Mouse (Mus musculus) forebrain, embryonic 12.5 days (tissue): ENCODE data around the gene Ambp. TPM values are rescaled to one million over a fixed set of nuclear protein-coding genes. Genes with fewer than 3 reads are reported as not detected.
A peak's percentile ranks its signal among the peaks of the same experiment; 100 is the strongest.

Experiments used
- ATAC-seq: fragments of 200-750 bp; cut with Nextera tagmentation; 2 replicates; pipeline ENCODE4 v1.8.0; 2017; ENCODE audit warnings: moderate TSS enrichment; ENCODE audit not compliant: low FRiP score
- H3K27ac ChIP-seq: fragments of 300-500 bp; sonication (generic); 2 replicates; pipeline ENCODE4 v1.5.1; 2016; ENCODE audit warnings: mild to moderate bottlenecking
- H3K27me3 ChIP-seq: fragments of 300-500 bp; sonication (generic); 2 replicates; pipeline ENCODE4 v1.6.1; 2016; ENCODE audit warnings: mild to moderate bottlenecking
- H3K36me3 ChIP-seq: fragments of 300-500 bp; sonication (generic); replicated peaks from 2 replicates; pipeline ENCODE4 v1.6.1; 2016; ENCODE audit warnings: mild to moderate bottlenecking
- H3K4me1 ChIP-seq: fragments of 300-500 bp; sonication (generic); 2 replicates; pipeline ENCODE4 v1.6.1; 2016
- H3K4me2 ChIP-seq: fragments of 300-500 bp; sonication (generic); 2 replicates; pipeline ENCODE4 v1.6.1; 2016; ENCODE audit warnings: mild to moderate bottlenecking, moderate library complexity
- H3K4me3 ChIP-seq: fragments of 300-500 bp; sonication (generic); replicated peaks from 2 replicates; pipeline ENCODE4 v1.5.1; 2016; ENCODE audit warnings: mild to moderate bottlenecking
- H3K9ac ChIP-seq: fragments of 300-500 bp; sonication (generic); 2 replicates; pipeline ENCODE4 v1.6.1; 2016; ENCODE audit warnings: mild to moderate bottlenecking
- H3K9me3 ChIP-seq: fragments of 300-500 bp; sonication (generic); 2 replicates; pipeline ENCODE4 v1.6.1; 2016
- WGBS: fragments of 180-500 bp; shearing (Covaris S2); methylation state at CpG from one replicate; pipeline ENCODE4 v1.1.7; 2016; 5-methylcytosine and 5-hydroxymethylcytosine counted together
- polyA plus RNA-seq: library from polyadenylated mRNA; unstranded; fragments of >200 nt; fragmentation: Nextera tagmentation; extraction: Ambion mirVana; gene quantifications from 2 replicates; pipeline ENCODE4 v1.2.1, GENCODE M21; 2016

The Ambp gene
- polyA plus RNA-seq, 1 experiment from 2014 or later, result not detected

GRCm38 (mm10) chr4:63158961-63159592, 4.5 kb upstream of the Ambp start:
- Histone ChIP-seq H3K4me3 (no peak overlapping the region), H3K27me3 (no peaks in the 10 kb centered on the region), H3K9ac (no peak overlapping the region), H3K4me2 (no peak overlapping the region), H3K9me3 (no peaks in the 10 kb centered on the region), H3K27ac (no peak overlapping the region), H3K36me3 (no peaks in the 10 kb centered on the region), H3K4me1 (no peaks in the 10 kb centered on the region)
- ATAC-seq, result peak; percentile 89
- 21% methylated on average over 5 of the region's 5 CpGs for WGBS

DNA sequence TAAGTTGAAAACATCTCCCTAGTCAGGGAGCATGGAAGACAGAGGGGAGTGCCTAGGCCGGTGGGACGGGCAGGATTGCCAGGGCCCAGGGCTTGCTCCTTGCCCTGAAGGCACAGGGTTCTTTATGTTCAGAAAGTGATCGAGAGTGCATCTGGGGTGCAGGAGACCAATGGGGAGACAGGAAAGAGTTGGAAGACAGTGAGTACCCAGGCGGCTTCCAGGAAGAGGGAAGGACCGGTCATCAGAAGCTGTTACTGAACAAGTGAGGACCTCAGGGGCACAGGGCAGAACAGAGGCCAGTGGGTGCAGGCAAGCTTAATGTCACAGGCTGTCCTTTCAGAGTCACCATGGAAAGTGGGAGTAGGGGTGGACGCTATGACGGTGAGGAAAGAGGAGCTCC, 3.6 kb upstream of the Ambp start:
- H3K36me3 ChIP-seq, result no peaks in the 10 kb centered on the region
- ATAC-seq, result no peak

DNA sequence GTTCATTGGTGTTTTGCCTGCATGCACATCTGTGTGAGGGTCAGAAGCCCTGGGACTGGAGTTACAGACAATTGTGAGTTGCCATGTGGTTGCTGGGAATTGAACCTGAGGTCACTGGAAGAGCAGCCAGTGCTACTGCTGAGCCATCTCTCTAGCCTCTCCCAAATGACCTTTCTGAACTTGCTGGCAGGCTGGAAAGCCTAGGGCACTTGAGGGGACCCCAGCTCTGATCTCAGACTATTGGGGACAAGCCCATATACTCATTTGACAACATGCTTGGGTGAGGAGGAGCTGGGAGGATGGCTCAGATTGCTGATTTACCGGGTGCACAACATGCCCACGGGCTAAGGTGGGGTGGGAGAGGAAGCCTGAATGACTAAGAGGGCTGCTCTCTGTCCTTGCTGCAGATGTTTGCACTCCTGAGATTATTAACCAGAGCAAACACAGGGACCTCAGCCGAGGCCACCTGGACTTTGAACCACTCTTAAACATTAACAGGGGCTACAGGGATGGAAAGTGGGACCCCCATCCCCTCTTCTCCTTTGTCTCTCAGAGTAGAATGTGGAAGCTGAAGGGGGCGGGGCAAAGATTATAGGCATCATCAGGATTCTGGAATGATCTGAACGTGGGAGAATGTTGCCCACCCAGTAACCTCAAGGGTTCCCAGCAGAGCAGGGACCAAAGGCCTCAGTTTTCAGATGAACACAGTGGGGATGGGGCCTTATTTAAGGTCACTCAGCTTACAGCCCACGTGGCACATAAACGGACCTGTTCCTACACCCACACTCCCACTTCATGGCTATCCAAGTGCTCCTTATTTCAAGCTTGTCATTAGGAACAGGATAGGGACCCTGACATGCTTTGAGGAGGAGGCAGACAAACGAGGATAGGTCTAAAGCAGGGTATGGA, 2.4 kb upstream of the Ambp start:
- H3K36me3 ChIP-seq, result no peaks in the 10 kb centered on the region
- no peak for ATAC-seq
- no peak overlapping the region for H3K4me2 ChIP-seq
- no peak overlapping the region for H3K27ac ChIP-seq
- no peaks in the 10 kb centered on the region for H3K4me1 ChIP-seq
- no peaks in the 10 kb centered on the region for H3K9me3 ChIP-seq
- 66% methylated on average over 8 of the region's 8 CpGs for WGBS
- no peak overlapping the region for H3K9ac ChIP-seq
- H3K27me3 ChIP-seq, result no peaks in the 10 kb centered on the region
- H3K4me3 ChIP-seq, result no peak overlapping the region

More for the DNA sequence above, 3.6 kb upstream of the Ambp start:
- 89% methylated on average over 7 of the region's 7 CpGs for WGBS
- Histone ChIP-seq H3K27me3 (no peaks in the 10 kb centered on the region), H3K9ac (no peak overlapping the region), H3K9me3 (no peaks in the 10 kb centered on the region), H3K4me1 (no peaks in the 10 kb centered on the region), H3K27ac (no peak overlapping the region), H3K4me3 (no peak overlapping the region), H3K4me2 (no peak overlapping the region)

GRCm38 (mm10) chr4:63155596-63155995, 997 bp upstream of the Ambp start:
- Histone ChIP-seq H3K27ac (no peak overlapping the region), H3K27me3 (no peaks in the 10 kb centered on the region), H3K9me3 (no peaks in the 10 kb centered on the region), H3K36me3 (no peaks in the 10 kb centered on the region), H3K4me2 (no peak overlapping the region), H3K4me1 (no peaks in the 10 kb centered on the region), H3K9ac (no peak overlapping the region), H3K4me3 (no peak overlapping the region)
- no peak for ATAC-seq
- WGBS, result 67% methylated on average over 2 of the region's 2 CpGs

- WGBS, result 58% methylated on average over 4 of the region's 4 CpGs
- no peak overlapping the region for H3K9ac ChIP-seq
- H3K27ac ChIP-seq, result no peak overlapping the region
- ATAC-seq, result no peak
- H3K36me3 ChIP-seq, result no peaks in the 10 kb centered on the region
- no peaks in the 10 kb centered on the region for H3K4me1 ChIP-seq
- no peaks in the 10 kb centered on the region for H3K9me3 ChIP-seq
- no peaks in the 10 kb centered on the region for H3K27me3 ChIP-seq
- no peak overlapping the region for H3K4me3 ChIP-seq
- H3K4me2 ChIP-seq, result no peak overlapping the region
Observed at GRCm38 (mm10) chr4:63154028-63154427, 571 bp downstream of the Ambp start.

GRCm38 (mm10) chr4:63151127-63151526, 3.5 kb downstream of the Ambp start:
- Histone ChIP-seq H3K9ac (no peak overlapping the region), H3K36me3 (no peaks in the 10 kb centered on the region), H3K27me3 (no peaks in the 10 kb centered on the region), H3K4me1 (no peaks in the 10 kb centered on the region), H3K4me3 (no peak overlapping the region), H3K4me2 (no peak overlapping the region), H3K9me3 (no peaks in the 10 kb centered on the region), H3K27ac (no peak overlapping the region)
- 95% methylated on average over 6 of the region's 6 CpGs for WGBS
- ATAC-seq, result no peak

- H3K27ac ChIP-seq, result no peak overlapping the region
- no peaks in the 10 kb centered on the region for H3K27me3 ChIP-seq
- no peaks in the 10 kb centered on the region for H3K36me3 ChIP-seq
- H3K4me1 ChIP-seq, result no peaks in the 10 kb centered on the region
- WGBS, result 93% methylated on average over 6 of the region's 6 CpGs
- ATAC-seq, result no peak
- no peak overlapping the region for H3K4me2 ChIP-seq
- H3K9me3 ChIP-seq, result no peaks in the 10 kb centered on the region
- no peak overlapping the region for H3K9ac ChIP-seq
- H3K4me3 ChIP-seq, result no peak overlapping the region
Observed at GRCm38 (mm10) chr4:63147268-63147667, 7.3 kb downstream of the Ambp start.

- H3K4me1 ChIP-seq, result no peaks in the 10 kb centered on the region
- no peak for ATAC-seq
- WGBS, result 92% methylated on average over 5 of the region's 5 CpGs
- H3K27ac ChIP-seq, result no peak overlapping the region
- no peaks in the 10 kb centered on the region for H3K9me3 ChIP-seq
- no peak overlapping the region for H3K4me3 ChIP-seq
- H3K4me2 ChIP-seq, result no peak overlapping the region
- H3K9ac ChIP-seq, result no peak overlapping the region
- H3K27me3 ChIP-seq, result no peaks in the 10 kb centered on the region
- H3K36me3 ChIP-seq, result peaks cover 44% of the 10 kb centered on the region
Observed at GRCm38 (mm10) chr4:63129891-63130624, 24.5 kb downstream of the Ambp start.

GRCm38 (mm10) chr4:63124861-63125466, 29.6 kb downstream of the Ambp start:
- H3K27ac ChIP-seq, result no peak overlapping the region
- H3K4me3 ChIP-seq, result no peak overlapping the region
- H3K9ac ChIP-seq, result no peak overlapping the region
- peaks cover 5% of the 10 kb centered on the region; the same call in 1 of the 2 replicates for H3K4me1 ChIP-seq
- H3K4me2 ChIP-seq, result no peak overlapping the region
- H3K9me3 ChIP-seq, result 0 out of 2 replicates have a peak, but pooled peaks cover 3% of the 10 kb centered on the region
- peaks cover 22% of the 10 kb centered on the region for H3K36me3 ChIP-seq
- WGBS, result 21% methylated on average over 8 of the region's 8 CpGs
- no peak for ATAC-seq
- H3K27me3 ChIP-seq, result no peaks in the 10 kb centered on the region

- peak; percentile 87 for ATAC-seq
- H3K27ac ChIP-seq, result no peak overlapping the region
- no peak overlapping the region for H3K4me2 ChIP-seq
- H3K9ac ChIP-seq, result no peak overlapping the region
- H3K4me1 ChIP-seq, result no peaks in the 10 kb centered on the region
- 0 out of 2 replicates have a peak, but pooled peaks cover 3% of the 10 kb centered on the region for H3K9me3 ChIP-seq
- H3K36me3 ChIP-seq, result peaks cover 39% of the 10 kb centered on the region
- 89% methylated on average over 5 of the region's 5 CpGs for WGBS
- H3K4me3 ChIP-seq, result no peak overlapping the region
- no peaks in the 10 kb centered on the region for H3K27me3 ChIP-seq
Observed at GRCm38 (mm10) chr4:63118639-63119437, 35.8 kb downstream of the Ambp start.

DNA sequence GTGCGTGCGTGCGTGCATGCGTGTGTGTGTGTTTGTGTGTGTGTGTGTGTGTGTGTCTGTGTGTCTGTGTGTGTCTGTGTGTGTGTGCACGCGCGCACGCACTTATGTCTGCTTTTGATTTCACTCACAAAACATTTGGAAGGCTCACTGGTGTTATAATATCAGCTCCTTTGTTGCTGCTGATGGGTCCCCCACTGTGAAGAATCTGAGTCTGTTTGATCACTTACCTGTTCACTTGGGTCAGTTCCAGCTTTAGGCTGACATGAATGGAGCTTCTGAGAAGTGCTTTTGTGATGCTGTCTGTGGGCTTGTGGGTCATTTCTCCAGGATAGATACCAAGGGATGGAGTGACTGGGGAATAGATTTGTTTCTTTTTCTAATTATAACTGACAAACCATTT, 48.9 kb downstream of the Ambp start:
- no peak for ATAC-seq
- no peaks in the 10 kb centered on the region for H3K9me3 ChIP-seq
- H3K4me2 ChIP-seq, result no peak overlapping the region
- H3K4me3 ChIP-seq, result no peak overlapping the region
- no peaks in the 10 kb centered on the region for H3K4me1 ChIP-seq
- H3K27ac ChIP-seq, result no peak overlapping the region
- H3K9ac ChIP-seq, result no peak overlapping the region
- 90% methylated on average over 8 of the region's 8 CpGs for WGBS
- H3K27me3 ChIP-seq, result no peaks in the 10 kb centered on the region
- peaks cover 21% of the 10 kb centered on the region for H3K36me3 ChIP-seq
